Mouse (Mus musculus): ENCODE measurements around the gene Filip1l. TPM values are rescaled to one million over a fixed set of nuclear protein-coding genes. Genes with fewer than 3 reads are reported as not detected.
A peak's percentile ranks its signal among the peaks of the same experiment; 100 is the strongest.

The Filip1l gene
- polyA plus RNA-seq, 1 experiment from 2014 or later: 3.0 TPM

- ATAC-seq (ENCODE audit: low FRiP score, low TSS enrichment) (no peak), DNase-seq (no peak)
- Histone ChIP-seq H3K4me2 (ENCODE audit: low read length) (no peak overlapping the region), H3K9me3 (ENCODE audit: control insufficient read depth, low read length) (no peaks in the 10 kb centered on the region), H3K36me3 (ENCODE audit: control insufficient read depth, insufficient read depth, low read length) (no peaks in the 10 kb centered on the region), H3K27ac (replicated peaks; ENCODE audit: low read depth, low read length) (no peak overlapping the region), H3K9ac (replicated peaks; ENCODE audit: low read length) (no peak overlapping the region), H3K4me1 (ENCODE audit: control insufficient read depth, insufficient read depth, low read length) (no peaks in the 10 kb centered on the region), H3K4me3 (replicated peaks; ENCODE audit: low read depth, low read length) (no peak overlapping the region), H3K27me3 (ENCODE audit: control insufficient read depth, insufficient read depth, low read length) (no peaks in the 10 kb centered on the region)
- WGBS: 95% methylated on average over 7 of the region's 7 CpGs
Measured at GRCm38 (mm10) chr16:57536511-57536910, 183.6 kb downstream of the Filip1l start.

GRCm38 (mm10) chr16:57543243-57543642 is 190.3 kb downstream of the Filip1l start:
- DNase-seq: no peak
- Histone ChIP-seq H3K9ac (replicated peaks; ENCODE audit: low read length) (no peak overlapping the region), H3K4me2 (ENCODE audit: low read length) (no peak overlapping the region), H3K27ac (replicated peaks; ENCODE audit: low read depth, low read length) (no peak overlapping the region), H3K36me3 (ENCODE audit: control insufficient read depth, insufficient read depth, low read length) (no peaks in the 10 kb centered on the region), H3K4me3 (replicated peaks; ENCODE audit: low read depth, low read length) (no peak overlapping the region), H3K4me1 (ENCODE audit: control insufficient read depth, insufficient read depth, low read length) (no peaks in the 10 kb centered on the region), H3K9me3 (ENCODE audit: control insufficient read depth, low read length) (no peaks in the 10 kb centered on the region), H3K27me3 (ENCODE audit: control insufficient read depth, insufficient read depth, low read length) (no peaks in the 10 kb centered on the region)
- no peak for ATAC-seq (ENCODE audit: low FRiP score, low TSS enrichment)
- WGBS: 97% methylated on average over 3 of the region's 3 CpGs

GRCm38 (mm10) chr16:57544441-57544840 is 191.5 kb downstream of the Filip1l start:
- H3K9me3 ChIP-seq (ENCODE audit: control insufficient read depth, low read length): no peaks in the 10 kb centered on the region
- H3K27me3 ChIP-seq (ENCODE audit: control insufficient read depth, insufficient read depth, low read length): 0 out of 2 replicates have a peak, but pooled peaks cover 9% of the 10 kb centered on the region
- no peak for ATAC-seq (ENCODE audit: low FRiP score, low TSS enrichment)
- H3K36me3 ChIP-seq (ENCODE audit: control insufficient read depth, insufficient read depth, low read length): no peaks in the 10 kb centered on the region
- WGBS: 71% methylated on average over 8 of the region's 8 CpGs
- no peak for DNase-seq
- H3K4me2 ChIP-seq (ENCODE audit: low read length): no peak overlapping the region
- no peak overlapping the region for H3K9ac ChIP-seq (replicated peaks; ENCODE audit: low read length)
- 0 out of 2 replicates have a peak, but pooled peaks cover 2% of the 10 kb centered on the region for H3K4me1 ChIP-seq (ENCODE audit: control insufficient read depth, insufficient read depth, low read length)
- no peak overlapping the region for H3K27ac ChIP-seq (replicated peaks; ENCODE audit: low read depth, low read length)
- no peak overlapping the region for H3K4me3 ChIP-seq (replicated peaks; ENCODE audit: low read depth, low read length)

- no peak overlapping the region for H3K27ac ChIP-seq (replicated peaks; ENCODE audit: low read depth, low read length)
- 0 out of 2 replicates have a peak, but pooled peaks cover 2% of the 10 kb centered on the region for H3K4me1 ChIP-seq (ENCODE audit: control insufficient read depth, insufficient read depth, low read length)
- H3K9ac ChIP-seq (replicated peaks; ENCODE audit: low read length): no peak overlapping the region
- H3K4me2 ChIP-seq (ENCODE audit: low read length): no peak overlapping the region
- H3K36me3 ChIP-seq (ENCODE audit: control insufficient read depth, insufficient read depth, low read length): no peaks in the 10 kb centered on the region
- H3K4me3 ChIP-seq (replicated peaks; ENCODE audit: low read depth, low read length): no peak overlapping the region
- no peak for DNase-seq
- 0 out of 2 replicates have a peak, but pooled peaks cover 10% of the 10 kb centered on the region for H3K27me3 ChIP-seq (ENCODE audit: control insufficient read depth, insufficient read depth, low read length)
- no peak for ATAC-seq (ENCODE audit: low FRiP score, low TSS enrichment)
- H3K9me3 ChIP-seq (ENCODE audit: control insufficient read depth, low read length): no peaks in the 10 kb centered on the region
- 66% methylated on average over 1 of the region's 1 CpGs for WGBS
Measured at GRCm38 (mm10) chr16:57546355-57546754, 193.5 kb downstream of the Filip1l start.

GRCm38 (mm10) chr16:57548608-57549007 is 195.7 kb downstream of the Filip1l start:
- 69% methylated on average over 2 of the region's 2 CpGs for WGBS
- H3K9ac ChIP-seq (replicated peaks; ENCODE audit: low read length): peak overlapping the region; percentile 72; the same call in 1 of the 2 replicates
- ATAC-seq (ENCODE audit: low FRiP score, low TSS enrichment): no peak

GRCm38 (mm10) chr16:57549061-57550037 is 196.5 kb downstream of the Filip1l start:
- H3K4me2 ChIP-seq (ENCODE audit: low read length): peak overlapping the region; percentile 90
- H3K4me3 ChIP-seq (replicated peaks; ENCODE audit: low read depth, low read length): peak overlapping the region; percentile 68
- no peak overlapping the region for H3K27ac ChIP-seq (replicated peaks; ENCODE audit: low read depth, low read length)
- peak overlapping the region; percentile 72 for H3K9ac ChIP-seq (replicated peaks; ENCODE audit: low read length)
- H3K9me3 ChIP-seq (ENCODE audit: control insufficient read depth, low read length): no peaks in the 10 kb centered on the region
- peak; percentile 88 for DNase-seq
- no peaks in the 10 kb centered on the region for H3K36me3 ChIP-seq (ENCODE audit: control insufficient read depth, insufficient read depth, low read length)
- peak; percentile 92 for ATAC-seq (ENCODE audit: low FRiP score, low TSS enrichment)
- 0 out of 2 replicates have a peak, but pooled peaks cover 10% of the 10 kb centered on the region for H3K27me3 ChIP-seq (ENCODE audit: control insufficient read depth, insufficient read depth, low read length)
- 0 out of 2 replicates have a peak, but pooled peaks cover 2% of the 10 kb centered on the region for H3K4me1 ChIP-seq (ENCODE audit: control insufficient read depth, insufficient read depth, low read length)
- WGBS: 2% methylated on average over 64 of the region's 64 CpGs

More at GRCm38 (mm10) chr16:57548608-57549007, 195.7 kb downstream of the Filip1l start:
- Histone ChIP-seq H3K4me2 (ENCODE audit: low read length) (peak overlapping the region; percentile 90), H3K36me3 (ENCODE audit: control insufficient read depth, insufficient read depth, low read length) (no peaks in the 10 kb centered on the region), H3K27me3 (ENCODE audit: control insufficient read depth, insufficient read depth, low read length) (0 out of 2 replicates have a peak, but pooled peaks cover 10% of the 10 kb centered on the region), H3K9me3 (ENCODE audit: control insufficient read depth, low read length) (no peaks in the 10 kb centered on the region), H3K27ac (replicated peaks; ENCODE audit: low read depth, low read length) (no peak overlapping the region), H3K4me3 (replicated peaks; ENCODE audit: low read depth, low read length) (peak overlapping the region; percentile 68), H3K4me1 (ENCODE audit: control insufficient read depth, insufficient read depth, low read length) (0 out of 2 replicates have a peak, but pooled peaks cover 2% of the 10 kb centered on the region)
- DNase-seq: peak; percentile 9

- Histone ChIP-seq H3K4me3 (replicated peaks; ENCODE audit: low read depth, low read length) (no peak overlapping the region), H3K4me1 (ENCODE audit: control insufficient read depth, insufficient read depth, low read length) (0 out of 2 replicates have a peak, but pooled peaks cover 2% of the 10 kb centered on the region), H3K27ac (replicated peaks; ENCODE audit: low read depth, low read length) (no peak overlapping the region), H3K27me3 (ENCODE audit: control insufficient read depth, insufficient read depth, low read length) (0 out of 2 replicates have a peak, but pooled peaks cover 10% of the 10 kb centered on the region), H3K36me3 (ENCODE audit: control insufficient read depth, insufficient read depth, low read length) (no peaks in the 10 kb centered on the region), H3K9ac (replicated peaks; ENCODE audit: low read length) (no peak overlapping the region), H3K4me2 (ENCODE audit: low read length) (no peak overlapping the region), H3K9me3 (ENCODE audit: control insufficient read depth, low read length) (no peaks in the 10 kb centered on the region)
- ATAC-seq (ENCODE audit: low FRiP score, low TSS enrichment) (no peak), DNase-seq (no peak)
- WGBS: 66% methylated on average over 3 of the region's 3 CpGs
Measured at GRCm38 (mm10) chr16:57550088-57550487, 197.2 kb downstream of the Filip1l start.

GRCm38 (mm10) chr16:57550817-57551216 is 197.9 kb downstream of the Filip1l start:
- 56% methylated on average over 2 of the region's 2 CpGs for WGBS
- Histone ChIP-seq H3K27ac (replicated peaks; ENCODE audit: low read depth, low read length) (no peak overlapping the region), H3K4me1 (ENCODE audit: control insufficient read depth, insufficient read depth, low read length) (0 out of 2 replicates have a peak, but pooled peaks cover 2% of the 10 kb centered on the region), H3K36me3 (ENCODE audit: control insufficient read depth, insufficient read depth, low read length) (no peaks in the 10 kb centered on the region), H3K9ac (replicated peaks; ENCODE audit: low read length) (no peak overlapping the region), H3K4me2 (ENCODE audit: low read length) (no peak overlapping the region), H3K4me3 (replicated peaks; ENCODE audit: low read depth, low read length) (no peak overlapping the region), H3K9me3 (ENCODE audit: control insufficient read depth, low read length) (no peaks in the 10 kb centered on the region), H3K27me3 (ENCODE audit: control insufficient read depth, insufficient read depth, low read length) (0 out of 2 replicates have a peak, but pooled peaks cover 10% of the 10 kb centered on the region)
- ATAC-seq (ENCODE audit: low FRiP score, low TSS enrichment) (no peak), DNase-seq (no peak)
